Mouse (Mus musculus) cerebral cortex, adult 2 months (tissue): ENCODE measurements around the gene Gjd2.

Experiments
- WGBS: fragments of 180-500 bp; shearing (Covaris S2); methylation state at CpG from one replicate; pipeline ENCODE4 v1.1.7; 2018; 5-methylcytosine and 5-hydroxymethylcytosine counted together

The Gjd2 gene

DNA sequence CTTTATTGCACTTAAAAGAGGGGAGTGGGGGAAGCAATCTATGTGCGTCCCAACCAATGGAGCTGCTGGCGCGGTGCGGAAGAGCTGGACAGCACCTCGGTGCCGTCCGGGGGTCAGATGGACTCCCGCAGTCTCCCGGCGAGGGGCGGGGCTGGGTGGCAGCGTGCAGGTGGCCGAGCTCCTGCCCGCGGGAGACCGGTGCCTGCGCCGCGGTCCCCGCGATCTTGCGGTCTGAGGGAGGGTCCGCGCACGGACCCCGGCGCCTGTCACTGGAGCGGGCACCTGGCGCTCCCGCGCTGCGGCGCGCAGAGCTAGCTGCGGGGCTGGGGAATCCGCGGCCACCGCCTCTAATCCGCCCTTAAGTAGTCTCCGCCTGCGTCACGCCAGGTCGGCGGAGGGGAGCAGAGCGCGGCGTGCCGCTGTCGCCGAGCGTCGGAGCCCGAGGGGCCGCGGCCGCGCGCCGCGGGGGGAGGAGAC lies at the start of gene Gjd2:
Gene Gjd2, minus strand, starts transcription at position 325 of the 477 bp plus-strand sequence.
- 1% methylated on average over 60 of the region's 60 CpGs for WGBS

DNA sequence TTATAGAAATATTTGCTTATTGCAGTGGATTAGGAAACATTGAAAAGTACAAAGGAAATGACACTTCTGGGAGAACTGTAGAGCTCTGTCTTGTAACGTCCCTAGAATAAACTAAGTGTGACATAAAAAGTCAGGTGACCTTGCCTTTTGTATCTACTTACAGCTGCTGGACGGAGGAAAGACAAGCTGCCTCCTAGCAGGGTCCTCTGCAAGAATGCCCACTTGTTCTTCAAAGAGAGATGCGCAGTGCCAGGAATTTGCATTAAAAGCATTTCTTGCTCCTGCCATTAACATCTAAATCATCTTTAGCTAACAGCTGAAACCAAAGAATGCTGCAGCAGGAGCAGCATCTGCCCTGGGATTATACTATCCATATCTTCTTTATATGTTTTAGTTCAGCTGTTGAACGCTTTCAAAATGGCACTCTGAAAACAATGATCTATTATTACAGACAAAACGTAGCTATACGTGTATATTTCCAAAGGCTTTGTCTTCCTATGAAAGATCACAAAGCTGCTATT lies 46.7 kb upstream of the Gjd2 start:
- 58% methylated on average over 6 of the region's 6 CpGs for WGBS

DNA sequence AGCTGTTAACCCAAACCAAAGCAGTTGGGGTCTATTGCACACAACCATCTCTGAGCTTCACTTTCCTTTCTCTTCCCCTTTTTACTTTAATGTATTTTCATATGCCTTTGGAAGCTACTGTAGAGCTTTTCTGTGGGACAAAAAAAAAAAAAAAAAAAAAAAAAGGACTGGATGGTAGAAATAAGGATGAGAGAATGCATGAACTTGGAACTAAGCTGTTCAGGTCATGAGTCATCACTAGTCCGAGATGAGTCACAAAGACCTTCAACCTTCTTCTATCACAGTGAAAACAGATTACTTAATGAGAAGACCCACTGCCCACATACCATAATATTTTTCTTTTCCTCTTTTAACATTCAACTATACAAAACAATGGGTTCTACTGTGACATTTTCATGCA lies 46.2 kb upstream of the Gjd2 start:
- 82% methylated on average over 1 of the region's 1 CpGs for WGBS

DNA sequence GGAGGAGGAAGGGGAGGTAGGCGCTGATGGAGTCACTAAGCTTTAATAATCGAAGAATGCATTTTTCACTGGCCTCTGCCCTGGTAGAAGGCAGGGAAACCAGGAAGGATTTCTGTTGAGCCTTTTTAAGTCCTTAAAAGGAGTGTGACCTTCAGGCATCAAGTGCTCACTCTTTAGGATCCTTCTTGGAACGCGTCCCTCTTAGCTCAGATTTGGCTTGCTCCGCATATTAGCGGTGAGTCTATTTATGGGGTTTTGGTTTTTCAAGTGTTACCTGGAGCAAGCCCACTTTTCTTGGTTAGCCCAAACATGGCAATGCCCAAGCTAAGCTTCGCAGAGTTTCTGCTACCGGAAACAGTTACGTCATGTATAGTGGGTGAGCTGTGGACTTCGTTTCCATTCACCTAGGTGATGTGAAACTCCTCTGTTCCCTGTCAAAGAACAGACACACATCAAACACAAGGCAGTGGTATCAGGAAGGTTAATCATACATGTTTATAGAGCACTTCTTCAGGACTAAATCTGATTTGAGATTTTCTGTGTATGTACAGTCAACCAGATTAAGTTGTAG lies 44.9 kb upstream of the Gjd2 start:
- WGBS: 95% methylated on average over 10 of the region's 10 CpGs

DNA sequence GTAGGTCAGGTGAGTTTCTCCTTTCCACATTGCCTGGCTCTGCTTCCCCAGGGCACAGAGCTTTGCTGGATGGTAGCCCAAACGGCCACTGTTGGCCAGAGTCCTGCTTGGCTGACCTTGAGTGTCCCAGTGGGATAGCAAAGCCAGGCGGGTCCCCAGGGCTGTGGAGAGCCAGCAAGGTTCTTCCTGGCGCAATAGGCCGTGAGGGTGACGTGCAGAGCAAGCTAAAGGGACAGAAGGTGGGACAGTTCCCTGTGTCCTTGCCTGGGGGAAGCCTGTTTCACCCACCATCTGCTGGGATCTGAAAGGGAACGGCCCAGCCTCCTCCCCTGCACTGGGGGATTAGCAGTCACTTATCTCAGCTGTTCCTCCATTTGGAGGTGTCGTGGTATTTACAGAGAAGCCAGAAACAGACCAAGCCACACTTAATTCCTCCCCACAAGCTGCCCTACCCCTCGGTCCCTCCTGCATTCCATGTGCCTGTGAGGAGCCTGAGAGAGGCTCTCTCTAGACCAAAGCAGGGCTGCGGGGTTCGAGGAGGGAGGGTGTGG lies 44.0 kb upstream of the Gjd2 start:
- WGBS: 31% methylated on average over 10 of the region's 10 CpGs

DNA sequence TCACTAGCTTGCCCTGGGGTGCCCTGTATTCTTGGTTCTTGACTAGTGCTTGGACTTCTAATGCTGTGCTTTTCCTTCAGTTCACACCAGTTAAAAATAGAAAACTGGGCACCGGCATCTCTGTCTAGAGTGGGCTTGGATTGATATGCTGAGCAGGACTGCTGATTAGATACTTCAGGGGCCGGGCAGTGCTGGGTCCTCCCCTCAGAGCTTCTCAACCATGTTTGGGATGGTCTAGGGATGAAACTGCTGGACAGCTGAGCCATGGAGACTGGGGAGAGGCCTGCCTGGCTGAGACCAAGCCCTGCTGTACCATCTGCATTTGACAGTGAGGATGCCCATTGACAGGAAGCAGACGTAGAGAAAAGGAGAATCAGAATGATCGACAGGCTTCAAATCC lies 40.7 kb upstream of the Gjd2 start:
- 85% methylated on average over 4 of the region's 4 CpGs for WGBS

DNA sequence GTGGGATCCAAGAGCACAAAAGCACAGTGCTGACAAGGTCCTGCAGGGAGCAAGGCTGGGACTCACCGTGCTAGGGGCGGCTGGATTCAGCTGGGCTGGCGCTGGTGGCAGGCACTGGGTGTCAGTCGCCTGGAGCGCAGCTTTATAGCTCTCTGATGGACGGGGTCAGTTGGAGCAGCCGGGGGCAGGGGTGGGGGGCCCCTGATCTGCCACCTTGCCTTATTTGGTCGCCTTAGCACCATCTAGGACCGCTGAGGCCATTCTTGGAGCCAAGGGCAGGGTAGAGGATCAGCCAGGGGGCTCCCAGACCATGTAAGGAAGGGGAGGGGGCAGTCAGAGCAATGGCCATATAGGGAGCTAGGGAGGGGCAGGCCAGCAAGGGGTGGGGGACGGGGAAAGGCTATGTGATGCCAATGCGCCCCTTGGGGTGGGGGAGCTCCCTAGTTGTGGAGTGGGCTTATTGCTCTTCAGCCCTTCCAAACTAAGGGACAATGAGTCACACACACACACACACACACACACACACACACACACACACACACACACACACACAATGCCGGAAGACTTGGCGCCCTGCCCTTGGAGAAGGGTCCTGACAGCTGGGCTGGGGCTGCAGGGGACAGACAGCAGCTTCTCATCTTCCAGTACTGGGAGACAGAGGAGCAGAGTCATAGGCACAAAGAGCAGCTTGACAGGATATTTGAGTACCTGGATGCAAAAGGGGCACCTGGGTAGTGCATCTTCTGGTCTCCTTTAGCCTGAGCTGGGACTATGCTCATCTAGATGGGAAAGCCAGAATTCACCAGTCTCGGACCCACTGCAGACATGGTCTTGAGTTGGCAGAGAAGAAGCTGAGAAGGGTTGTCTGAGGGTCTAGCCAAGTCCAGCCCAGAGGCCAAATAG lies 39.5 kb upstream of the Gjd2 start, which contains the start of gene Actc1:
Gene Actc1, minus strand, starts transcription at position 853 of the 903 bp plus-strand sequence.
- WGBS: 55% methylated on average over 14 of the region's 14 CpGs

DNA sequence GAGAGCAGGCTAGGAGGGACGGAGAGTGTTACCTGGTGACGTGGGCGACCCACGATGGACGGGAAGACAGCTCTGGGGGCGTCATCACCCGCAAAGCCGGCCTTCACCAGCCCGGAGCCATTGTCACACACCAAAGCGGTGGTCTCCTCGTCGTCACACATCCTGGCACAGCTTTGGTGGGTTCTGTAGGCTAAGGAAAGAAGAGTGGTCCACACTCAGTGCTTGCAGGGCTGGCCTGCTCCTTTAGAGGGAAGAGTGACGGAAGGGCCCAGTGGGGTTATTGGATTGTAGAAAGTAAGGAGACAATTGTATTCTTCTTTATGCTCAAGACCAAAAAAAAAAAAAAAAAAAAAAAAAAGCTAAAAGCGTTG lies 38.4 kb upstream of the Gjd2 start:
- WGBS: 91% methylated on average over 14 of the region's 14 CpGs

DNA sequence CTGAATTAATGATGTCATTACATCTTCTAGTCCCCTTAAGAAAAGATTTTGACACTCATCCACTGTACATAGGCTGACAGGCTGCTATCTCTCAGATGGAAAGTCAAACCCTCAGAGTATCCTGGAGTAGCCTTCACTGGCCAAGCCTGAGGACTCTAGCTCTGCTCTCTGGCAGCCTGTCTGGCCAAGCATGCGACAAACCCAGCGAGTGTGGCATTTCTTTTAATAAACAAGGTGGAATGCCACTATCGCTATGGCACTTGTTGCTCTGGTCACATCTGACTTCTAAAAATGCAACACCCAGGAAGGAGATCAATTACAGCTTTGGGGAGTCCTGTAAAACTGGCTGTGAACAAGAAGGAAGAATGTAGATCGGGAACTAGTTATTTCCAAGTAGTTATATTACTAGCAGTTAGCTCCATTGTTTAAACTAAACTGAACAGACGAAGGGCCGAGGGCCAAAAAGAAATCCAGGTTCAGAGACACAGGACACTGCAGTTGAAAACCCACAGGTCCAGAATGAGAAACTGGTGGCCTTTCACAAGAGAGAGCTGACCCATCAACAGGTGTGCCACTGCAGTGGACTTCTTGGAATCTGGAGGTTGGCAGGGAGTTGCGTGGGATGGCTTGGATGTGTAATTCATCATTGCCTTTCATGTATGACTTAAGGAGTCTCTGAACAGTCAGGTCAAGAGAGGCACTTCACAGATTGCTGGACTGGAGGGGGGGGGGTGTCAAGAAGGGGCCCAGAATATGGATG lies 37.9 kb upstream of the Gjd2 start:
- 95% methylated on average over 7 of the region's 7 CpGs for WGBS

DNA sequence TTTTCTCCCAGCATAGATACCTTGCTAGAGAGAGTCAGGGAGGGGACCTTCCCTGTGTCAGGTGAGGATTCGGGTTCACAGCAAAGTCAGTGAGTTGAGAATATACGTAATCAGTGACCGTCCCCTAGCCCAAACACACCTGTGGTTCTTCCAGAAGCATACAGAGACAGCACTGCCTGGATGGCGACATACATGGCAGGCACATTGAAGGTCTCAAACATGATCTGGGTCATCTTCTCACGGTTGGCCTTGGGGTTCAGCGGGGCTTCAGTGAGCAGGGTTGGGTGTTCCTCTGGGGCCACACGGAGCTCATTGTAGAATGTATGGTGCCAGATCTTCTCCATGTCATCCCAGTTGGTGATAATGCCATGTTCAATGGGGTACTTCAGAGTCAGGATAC lies 36.7 kb upstream of the Gjd2 start:
- WGBS: 96% methylated on average over 7 of the region's 7 CpGs

DNA sequence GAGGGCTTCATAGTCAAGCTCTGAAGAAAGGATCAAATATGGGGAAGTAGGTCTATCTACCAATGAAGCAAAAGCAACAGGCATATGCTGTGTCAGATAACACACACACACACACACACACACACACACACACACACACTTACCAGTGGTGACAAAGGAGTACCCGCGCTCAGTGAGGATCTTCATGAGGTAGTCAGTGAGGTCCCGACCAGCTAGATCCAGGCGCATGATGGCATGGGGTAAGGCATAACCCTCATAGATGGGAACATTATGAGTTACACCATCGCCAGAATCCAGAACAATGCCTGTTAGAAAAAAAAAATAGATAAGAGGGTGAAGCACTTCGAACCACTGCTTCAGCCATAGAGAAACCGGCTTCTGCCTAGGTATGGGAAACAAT lies 36.0 kb upstream of the Gjd2 start:
- WGBS: 93% methylated on average over 7 of the region's 7 CpGs

DNA sequence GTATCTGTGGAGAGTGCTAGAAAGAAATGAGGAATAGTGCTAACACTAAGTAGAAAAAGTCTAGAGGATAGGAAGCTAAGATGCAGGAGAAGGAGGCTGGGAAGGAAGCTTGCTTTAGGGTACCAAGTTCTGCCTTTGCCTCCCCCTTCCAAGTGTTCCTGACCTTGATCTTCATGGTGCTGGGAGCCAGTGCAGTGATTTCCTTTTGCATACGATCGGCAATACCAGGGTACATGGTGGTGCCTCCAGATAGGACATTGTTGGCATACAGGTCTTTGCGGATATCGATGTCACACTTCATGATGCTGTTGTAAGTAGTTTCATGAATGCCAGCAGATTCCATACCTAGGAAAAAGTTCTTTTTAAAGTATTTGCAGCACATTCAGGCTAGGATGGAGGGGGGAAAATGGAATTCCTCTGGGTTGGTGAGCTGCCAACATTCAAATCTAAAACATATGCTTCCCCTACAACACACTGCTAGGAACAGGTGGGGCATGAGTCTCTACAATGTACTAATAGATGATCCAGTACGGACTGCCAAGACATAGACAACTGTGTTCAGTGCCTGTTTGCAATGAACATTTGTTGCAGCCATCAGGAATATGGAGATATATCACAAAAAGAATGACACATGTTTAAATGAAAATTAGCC lies 34.7 kb upstream of the Gjd2 start:
- WGBS: 67% methylated on average over 5 of the region's 5 CpGs

DNA sequence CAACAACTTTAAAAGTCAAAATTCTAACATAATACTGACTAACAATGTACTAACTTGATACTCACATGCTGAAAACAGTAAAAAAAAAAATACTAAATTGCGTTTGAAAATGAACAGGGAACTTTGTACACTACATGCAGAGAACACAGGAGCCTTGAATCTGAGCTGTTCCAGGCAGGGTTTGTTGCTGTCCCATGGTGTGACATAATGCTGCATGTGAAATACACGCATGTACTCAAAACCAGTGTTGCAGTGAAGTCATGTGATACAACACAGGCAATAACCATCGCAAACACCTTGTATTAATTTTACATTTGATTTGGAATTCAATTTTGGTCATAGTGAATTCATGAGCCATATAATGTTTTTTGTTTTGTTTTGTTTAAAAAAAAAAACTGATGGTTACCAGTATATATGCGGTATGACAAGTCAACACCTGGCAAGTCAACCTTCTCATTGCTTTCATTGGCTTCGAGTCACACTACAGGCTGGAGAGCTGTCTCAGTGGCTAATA lies 32.8 kb upstream of the Gjd2 start:
- 96% methylated on average over 5 of the region's 5 CpGs for WGBS

DNA sequence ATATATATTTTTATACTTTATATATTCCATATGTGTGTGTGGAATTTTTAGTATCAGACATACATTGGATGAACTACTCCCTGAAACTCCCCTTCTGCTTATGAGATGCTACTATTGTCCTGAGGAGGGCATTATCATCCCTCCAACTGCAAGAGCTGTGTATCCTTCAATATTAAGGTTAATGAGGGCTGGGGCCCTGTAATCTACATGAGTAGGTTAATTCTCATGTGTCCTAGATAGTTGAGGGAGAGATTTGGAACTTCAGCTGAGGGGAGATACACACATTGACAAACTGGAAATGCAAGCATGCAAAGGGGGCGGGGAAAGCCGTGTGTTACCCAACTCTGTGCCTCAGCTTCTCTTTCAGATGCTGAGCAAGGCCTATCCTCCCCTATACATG lies 24.5 kb upstream of the Gjd2 start:
- WGBS: 74% methylated on average over 2 of the region's 2 CpGs

DNA sequence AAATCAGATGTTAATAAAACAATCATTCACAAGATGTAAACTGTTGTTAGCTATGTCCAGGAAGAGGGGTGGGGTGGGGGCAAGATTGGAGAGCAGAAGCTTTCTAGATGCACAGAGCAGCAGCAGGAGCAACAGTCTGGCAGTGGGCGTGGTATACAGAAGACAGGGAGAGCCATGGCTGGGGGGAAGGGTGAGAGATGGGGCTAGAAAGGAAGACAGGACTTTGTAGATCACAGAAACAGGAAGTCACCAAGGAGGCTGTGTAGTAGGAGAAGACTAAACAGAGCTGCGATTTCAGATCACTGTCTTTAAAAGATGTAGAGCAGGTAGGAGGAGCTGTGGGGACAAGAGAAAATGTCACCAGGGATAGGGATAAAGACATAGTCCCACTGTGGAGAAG lies 18.8 kb upstream of the Gjd2 start:
- WGBS: 48% methylated on average over 2 of the region's 2 CpGs

DNA sequence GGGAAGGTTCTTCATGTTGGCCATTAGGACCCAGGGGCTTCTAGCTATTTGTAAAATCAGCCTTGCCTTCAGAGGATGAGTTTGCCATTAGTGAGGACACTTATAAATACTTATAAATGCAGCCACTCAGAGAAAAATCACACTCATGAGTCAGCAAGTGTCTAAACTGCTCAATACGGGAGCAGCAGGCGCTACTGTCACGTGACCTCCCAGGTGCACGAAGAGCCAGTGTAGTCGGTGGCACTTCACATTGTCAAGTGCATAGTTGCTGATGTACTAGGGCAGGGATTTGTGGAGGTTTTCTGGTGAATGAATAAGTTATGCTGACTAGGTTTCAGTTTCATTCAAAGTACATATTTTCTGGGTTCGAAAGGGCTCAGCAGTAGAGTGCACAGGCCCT lies 10.0 kb upstream of the Gjd2 start:
- 91% methylated on average over 6 of the region's 6 CpGs for WGBS

DNA sequence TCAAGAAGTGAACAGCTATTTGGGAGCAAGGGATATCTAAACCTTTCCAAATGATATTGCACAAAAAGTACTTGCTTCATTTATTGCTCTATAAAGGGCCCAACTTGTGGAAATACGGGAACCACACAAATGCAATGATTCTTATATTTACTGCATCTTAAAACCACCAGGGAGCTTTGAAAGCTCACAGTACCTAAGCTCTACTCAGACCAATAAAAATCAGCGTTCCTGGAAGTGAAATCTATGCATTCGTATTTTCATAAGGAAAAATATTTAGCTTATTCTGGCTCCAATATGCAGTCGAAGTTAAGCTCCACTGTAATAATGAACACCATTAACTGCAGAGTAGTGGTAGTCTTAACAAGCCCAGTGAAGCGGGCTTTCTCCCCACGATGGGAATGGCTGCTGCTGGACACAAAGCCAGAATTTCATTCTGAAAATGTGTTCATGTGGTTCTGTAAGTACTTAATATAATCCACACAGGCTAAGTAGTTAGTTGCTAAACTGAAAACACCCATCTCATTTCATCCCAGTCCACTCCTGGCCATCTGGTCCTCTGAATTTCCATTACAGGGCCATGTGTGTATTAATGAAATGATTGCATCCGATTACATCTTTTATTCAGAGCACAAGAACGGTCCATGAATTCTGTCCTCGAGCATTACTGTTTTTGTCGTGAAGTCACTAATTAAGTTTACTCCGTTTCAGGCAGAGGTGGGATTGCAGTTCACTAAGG lies 6.2 kb upstream of the Gjd2 start:
- 67% methylated on average over 11 of the region's 11 CpGs for WGBS

DNA sequence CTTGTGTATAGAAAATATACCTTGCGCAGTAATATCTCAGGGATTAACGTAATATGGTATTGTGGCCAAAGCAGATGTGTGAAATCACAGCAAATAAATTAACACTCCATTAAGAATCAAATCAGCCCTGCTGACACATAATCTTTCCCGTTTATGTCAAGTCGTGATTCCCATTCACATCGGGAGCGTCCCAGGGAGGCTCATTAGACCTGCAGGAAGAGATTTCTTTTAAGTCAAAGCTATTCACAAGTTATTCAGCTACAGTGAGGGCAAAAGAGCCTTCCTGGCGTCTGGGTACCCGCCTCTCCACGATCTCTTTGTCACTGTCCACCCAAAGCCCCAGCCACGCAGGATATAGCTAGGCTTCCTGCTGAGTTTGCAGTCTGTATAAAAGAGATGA lies 4.7 kb upstream of the Gjd2 start:
- WGBS: 49% methylated on average over 10 of the region's 10 CpGs

DNA sequence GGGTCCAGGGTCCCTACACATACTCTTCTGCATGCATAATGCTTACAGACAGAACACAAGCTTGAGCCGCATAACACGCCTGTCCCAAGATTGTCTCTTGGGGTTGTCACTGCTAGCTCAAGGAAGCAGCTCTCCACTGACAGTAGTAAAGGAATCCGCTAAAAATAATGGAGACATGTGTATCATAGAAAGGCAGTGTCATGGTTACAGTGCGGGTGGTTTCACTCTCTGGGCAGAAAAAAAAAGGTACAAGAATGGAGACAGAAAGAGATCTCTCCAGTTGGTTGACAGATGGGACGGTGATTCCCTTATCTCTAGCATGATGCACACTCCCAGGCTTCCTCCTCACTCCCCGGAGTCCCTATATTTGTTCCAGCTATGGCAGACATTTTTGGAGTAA lies 1.4 kb upstream of the Gjd2 start:
- WGBS: 54% methylated on average over 6 of the region's 6 CpGs

DNA sequence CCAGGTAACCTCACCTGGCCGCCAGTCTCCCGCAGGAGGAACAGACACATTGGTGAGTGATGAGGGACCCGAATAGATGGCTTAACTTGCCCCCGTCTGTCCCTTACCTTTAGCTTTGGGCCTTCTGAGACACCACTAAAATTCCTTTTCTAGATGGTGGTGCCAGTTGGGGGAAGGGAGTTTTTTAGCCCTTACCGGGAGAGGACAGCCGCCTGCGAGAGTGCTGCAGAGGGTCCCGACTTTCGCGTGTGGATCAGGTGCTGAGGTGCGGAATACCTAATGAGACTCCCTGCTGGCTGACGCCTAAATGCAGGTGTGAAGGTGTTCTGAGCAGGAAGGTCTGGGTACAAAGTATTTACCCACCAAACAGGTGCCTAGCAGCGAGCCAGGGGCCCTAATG lies 427 bp upstream of the Gjd2 start:
- whole genome bisulfite sequencing: 3% methylated on average over 13 of the region's 13 CpGs
